Mouse (Mus musculus): ENCODE results near the gene Dbp. TPM values are rescaled to one million over a fixed set of nuclear protein-coding genes. Genes with fewer than 3 reads are reported as not detected.

Gene Dbp
- polyA plus RNA-seq, 1 experiment from 2014 or later, result 3.4 TPM

- Histone ChIP-seq H3K9me3 (ENCODE audit: control insufficient read depth, low read length) (no peaks in the 10 kb centered on the region), H3K9ac (ENCODE audit: low read depth, low read length) (no peak overlapping the region), H3K27me3 (replicated peaks; ENCODE audit: control insufficient read depth, insufficient read depth, low read length) (no peaks in the 10 kb centered on the region), H3K27ac (replicated peaks; ENCODE audit: low read depth, low read length) (no peak overlapping the region), H3K4me2 (ENCODE audit: low read depth, low read length) (peak overlapping the region; percentile 54; the same call in 1 of the 2 replicates), H3K36me3 (ENCODE audit: control insufficient read depth, insufficient read depth, low read length) (no peaks in the 10 kb centered on the region), H3K4me3 (ENCODE audit: low read depth, low read length) (no peak overlapping the region; the same call in 1 of the 2 replicates), H3K4me1 (ENCODE audit: control insufficient read depth, insufficient read depth, low read length) (no peaks in the 10 kb centered on the region)
- DNase-seq (ENCODE audit: low spot score) (no peak), ATAC-seq (ENCODE audit: low read depth) (no peak)
- WGBS, result 87% methylated on average over 12 of the region's 12 CpGs
Observed at GRCm38 (mm10) chr7:45741308-45741707, 36.4 kb downstream of the Dbp start.

- Histone ChIP-seq H3K4me1 (ENCODE audit: control insufficient read depth, insufficient read depth, low read length) (no peaks in the 10 kb centered on the region), H3K4me3 (ENCODE audit: low read depth, low read length) (peak overlapping the region; percentile 31), H3K9ac (ENCODE audit: low read depth, low read length) (peak overlapping the region; percentile 46), H3K36me3 (ENCODE audit: control insufficient read depth, insufficient read depth, low read length) (no peaks in the 10 kb centered on the region), H3K27me3 (replicated peaks; ENCODE audit: control insufficient read depth, insufficient read depth, low read length) (no peaks in the 10 kb centered on the region), H3K9me3 (ENCODE audit: control insufficient read depth, low read length) (no peaks in the 10 kb centered on the region), H3K4me2 (ENCODE audit: low read depth, low read length) (peak overlapping the region; percentile 54), H3K27ac (replicated peaks; ENCODE audit: low read depth, low read length) (no peak overlapping the region)
- ATAC-seq (ENCODE audit: low read depth), result peak; percentile 42; the same call in 1 of the 2 replicates
- WGBS, result 30% methylated on average over 11 of the region's 11 CpGs
- no peak for DNase-seq (ENCODE audit: low spot score)
Observed at GRCm38 (mm10) chr7:45741777-45742176, 36.9 kb downstream of the Dbp start.

- Histone ChIP-seq H3K27ac (replicated peaks; ENCODE audit: low read depth, low read length) (no peak overlapping the region), H3K36me3 (ENCODE audit: control insufficient read depth, insufficient read depth, low read length) (no peaks in the 10 kb centered on the region), H3K9me3 (ENCODE audit: control insufficient read depth, low read length) (no peaks in the 10 kb centered on the region), H3K27me3 (replicated peaks; ENCODE audit: control insufficient read depth, insufficient read depth, low read length) (no peaks in the 10 kb centered on the region), H3K9ac (ENCODE audit: low read depth, low read length) (peak overlapping the region; percentile 46; the same call in 1 of the 2 replicates), H3K4me1 (ENCODE audit: control insufficient read depth, insufficient read depth, low read length) (no peaks in the 10 kb centered on the region), H3K4me2 (ENCODE audit: low read depth, low read length) (peak overlapping the region; percentile 54), H3K4me3 (ENCODE audit: low read depth, low read length) (peak overlapping the region; percentile 31)
- ATAC-seq (ENCODE audit: low read depth) (no peak), DNase-seq (ENCODE audit: low spot score) (no peak)
- WGBS, result 41% methylated on average over 19 of the region's 19 CpGs
Observed at GRCm38 (mm10) chr7:45742338-45742737, 37.5 kb downstream of the Dbp start.

- H3K9ac ChIP-seq (ENCODE audit: low read depth, low read length), result no peak overlapping the region
- H3K36me3 ChIP-seq (ENCODE audit: control insufficient read depth, insufficient read depth, low read length), result no peaks in the 10 kb centered on the region
- H3K27ac ChIP-seq (replicated peaks; ENCODE audit: low read depth, low read length), result no peak overlapping the region
- no peaks in the 10 kb centered on the region for H3K27me3 ChIP-seq (replicated peaks; ENCODE audit: control insufficient read depth, insufficient read depth, low read length)
- no peak overlapping the region for H3K4me2 ChIP-seq (ENCODE audit: low read depth, low read length)
- no peaks in the 10 kb centered on the region for H3K9me3 ChIP-seq (ENCODE audit: control insufficient read depth, low read length)
- H3K4me1 ChIP-seq (ENCODE audit: control insufficient read depth, insufficient read depth, low read length), result no peaks in the 10 kb centered on the region
- 41% methylated on average over 2 of the region's 2 CpGs for WGBS
- DNase-seq (ENCODE audit: low spot score) (peak; percentile 52), ATAC-seq (ENCODE audit: low read depth) (no peak)
- no peak overlapping the region for H3K4me3 ChIP-seq (ENCODE audit: low read depth, low read length)
Observed at GRCm38 (mm10) chr7:45744387-45744786, 39.5 kb downstream of the Dbp start.

GRCm38 (mm10) chr7:45746518-45746917, 41.6 kb downstream of the Dbp start:
- H3K27me3 ChIP-seq (replicated peaks; ENCODE audit: control insufficient read depth, insufficient read depth, low read length), result no peaks in the 10 kb centered on the region
- no peak overlapping the region for H3K4me3 ChIP-seq (ENCODE audit: low read depth, low read length)
- H3K4me1 ChIP-seq (ENCODE audit: control insufficient read depth, insufficient read depth, low read length), result no peaks in the 10 kb centered on the region
- no peak overlapping the region for H3K9ac ChIP-seq (ENCODE audit: low read depth, low read length)
- 65% methylated on average over 6 of the region's 6 CpGs for WGBS
- no peak overlapping the region for H3K4me2 ChIP-seq (ENCODE audit: low read depth, low read length)
- no peaks in the 10 kb centered on the region for H3K36me3 ChIP-seq (ENCODE audit: control insufficient read depth, insufficient read depth, low read length)
- no peak for DNase-seq (ENCODE audit: low spot score)
- H3K27ac ChIP-seq (replicated peaks; ENCODE audit: low read depth, low read length), result no peak overlapping the region
- H3K9me3 ChIP-seq (ENCODE audit: control insufficient read depth, low read length), result no peaks in the 10 kb centered on the region
- no peak for ATAC-seq (ENCODE audit: low read depth)

- no peak for ATAC-seq (ENCODE audit: low read depth)
Observed at GRCm38 (mm10) chr7:45747450-45747849, 42.6 kb downstream of the Dbp start.

GRCm38 (mm10) chr7:45748110-45748509, 43.2 kb downstream of the Dbp start:
- H3K27me3 ChIP-seq (replicated peaks; ENCODE audit: control insufficient read depth, insufficient read depth, low read length), result no peaks in the 10 kb centered on the region
- no peak for DNase-seq (ENCODE audit: low spot score)
- H3K27ac ChIP-seq (replicated peaks; ENCODE audit: low read depth, low read length), result no peak overlapping the region
- no peak overlapping the region for H3K9ac ChIP-seq (ENCODE audit: low read depth, low read length)
- H3K4me1 ChIP-seq (ENCODE audit: control insufficient read depth, insufficient read depth, low read length), result no peaks in the 10 kb centered on the region
- no peaks in the 10 kb centered on the region for H3K9me3 ChIP-seq (ENCODE audit: control insufficient read depth, low read length)
- 80% methylated on average over 7 of the region's 7 CpGs for WGBS
- H3K36me3 ChIP-seq (ENCODE audit: control insufficient read depth, insufficient read depth, low read length), result no peaks in the 10 kb centered on the region
- no peak overlapping the region for H3K4me3 ChIP-seq (ENCODE audit: low read depth, low read length)
- H3K4me2 ChIP-seq (ENCODE audit: low read depth, low read length), result no peak overlapping the region
- no peak for ATAC-seq (ENCODE audit: low read depth)

More at GRCm38 (mm10) chr7:45747450-45747849, 42.6 kb downstream of the Dbp start:
- Histone ChIP-seq H3K9ac (ENCODE audit: low read depth, low read length) (no peak overlapping the region), H3K9me3 (ENCODE audit: control insufficient read depth, low read length) (no peaks in the 10 kb centered on the region), H3K27me3 (replicated peaks; ENCODE audit: control insufficient read depth, insufficient read depth, low read length) (no peaks in the 10 kb centered on the region), H3K4me1 (ENCODE audit: control insufficient read depth, insufficient read depth, low read length) (no peaks in the 10 kb centered on the region), H3K4me2 (ENCODE audit: low read depth, low read length) (no peak overlapping the region), H3K36me3 (ENCODE audit: control insufficient read depth, insufficient read depth, low read length) (no peaks in the 10 kb centered on the region), H3K4me3 (ENCODE audit: low read depth, low read length) (no peak overlapping the region), H3K27ac (replicated peaks; ENCODE audit: low read depth, low read length) (no peak overlapping the region)
- WGBS, result 85% methylated on average over 5 of the region's 5 CpGs
- DNase-seq (ENCODE audit: low spot score), result no peak

GRCm38 (mm10) chr7:45749401-45749800, 44.5 kb downstream of the Dbp start:
- Histone ChIP-seq H3K4me2 (ENCODE audit: low read depth, low read length) (no peak overlapping the region), H3K27me3 (replicated peaks; ENCODE audit: control insufficient read depth, insufficient read depth, low read length) (no peaks in the 10 kb centered on the region), H3K27ac (replicated peaks; ENCODE audit: low read depth, low read length) (no peak overlapping the region), H3K9me3 (ENCODE audit: control insufficient read depth, low read length) (no peaks in the 10 kb centered on the region), H3K9ac (ENCODE audit: low read depth, low read length) (no peak overlapping the region; the same call in 1 of the 2 replicates), H3K4me1 (ENCODE audit: control insufficient read depth, insufficient read depth, low read length) (no peaks in the 10 kb centered on the region), H3K4me3 (ENCODE audit: low read depth, low read length) (no peak overlapping the region), H3K36me3 (ENCODE audit: control insufficient read depth, insufficient read depth, low read length) (no peaks in the 10 kb centered on the region)
- no peak for DNase-seq (ENCODE audit: low spot score)
- WGBS, result 56% methylated on average over 8 of the region's 10 CpGs
- no peak for ATAC-seq (ENCODE audit: low read depth)

- Histone ChIP-seq H3K4me3 (ENCODE audit: low read depth, low read length) (no peak overlapping the region), H3K27ac (replicated peaks; ENCODE audit: low read depth, low read length) (no peak overlapping the region), H3K9me3 (ENCODE audit: control insufficient read depth, low read length) (no peaks in the 10 kb centered on the region), H3K9ac (ENCODE audit: low read depth, low read length) (no peak overlapping the region), H3K4me1 (ENCODE audit: control insufficient read depth, insufficient read depth, low read length) (no peaks in the 10 kb centered on the region), H3K36me3 (ENCODE audit: control insufficient read depth, insufficient read depth, low read length) (no peaks in the 10 kb centered on the region), H3K27me3 (replicated peaks; ENCODE audit: control insufficient read depth, insufficient read depth, low read length) (no peaks in the 10 kb centered on the region), H3K4me2 (ENCODE audit: low read depth, low read length) (no peak overlapping the region)
- ATAC-seq (ENCODE audit: low read depth) (no peak), DNase-seq (ENCODE audit: low spot score) (no peak)
- WGBS, result 58% methylated on average over 9 of the region's 9 CpGs
Observed at GRCm38 (mm10) chr7:45750162-45750561, 45.3 kb downstream of the Dbp start.
